Mouse (Mus musculus): ENCODE data around the gene Fads1.

The Fads1 gene

DNA sequence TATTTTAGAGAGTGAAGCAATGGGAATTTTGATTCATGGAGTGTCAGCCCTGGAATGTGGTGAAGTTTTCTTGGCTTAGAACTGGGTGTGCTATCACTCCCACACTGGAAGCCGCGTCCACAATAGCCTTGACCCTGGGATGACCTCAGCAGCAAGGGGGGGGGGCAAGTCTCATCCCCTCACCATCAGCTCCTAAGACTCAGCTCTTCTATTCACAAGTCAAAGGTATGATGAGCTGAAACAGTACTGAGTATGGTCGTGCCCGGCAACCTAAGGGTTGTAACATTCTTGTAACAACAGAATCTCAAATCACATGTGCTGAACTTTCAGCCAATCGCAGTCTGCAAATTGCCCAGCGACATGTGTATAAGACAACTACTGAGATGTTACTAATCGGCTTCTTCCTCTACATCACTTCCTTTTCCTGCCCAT, 5.7 kb upstream of the Fads1 start:
- DNase-seq (ENCODE audit: low read depth, low spot score): no peak

DNA sequence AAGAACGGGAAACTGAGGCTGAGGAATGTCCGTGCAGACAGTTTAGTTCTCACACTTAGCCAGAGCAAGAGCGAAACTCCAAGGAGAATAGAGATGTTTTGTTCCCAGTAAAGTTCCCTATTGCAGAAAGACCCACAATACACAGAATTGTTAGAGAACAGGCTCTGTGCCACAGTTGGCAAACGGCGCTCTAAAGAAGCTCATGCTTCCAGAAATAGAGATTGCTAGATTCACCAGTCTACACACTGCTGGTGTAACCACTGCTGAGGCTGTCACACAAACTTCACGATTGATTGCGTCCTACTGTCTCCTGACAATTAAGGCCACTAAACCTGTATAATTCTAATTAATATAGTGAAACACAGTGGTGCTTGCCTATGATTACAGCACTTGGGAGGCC, 1.5 kb upstream of the Fads1 start:
- no peak for DNase-seq (ENCODE audit: low read depth, low spot score)

- DNase-seq (ENCODE audit: low read depth, low spot score): peak; percentile 50
Measured at GRCm38 (mm10) chr19:10182142-10182541, 546 bp upstream of the Fads1 start.

DNA sequence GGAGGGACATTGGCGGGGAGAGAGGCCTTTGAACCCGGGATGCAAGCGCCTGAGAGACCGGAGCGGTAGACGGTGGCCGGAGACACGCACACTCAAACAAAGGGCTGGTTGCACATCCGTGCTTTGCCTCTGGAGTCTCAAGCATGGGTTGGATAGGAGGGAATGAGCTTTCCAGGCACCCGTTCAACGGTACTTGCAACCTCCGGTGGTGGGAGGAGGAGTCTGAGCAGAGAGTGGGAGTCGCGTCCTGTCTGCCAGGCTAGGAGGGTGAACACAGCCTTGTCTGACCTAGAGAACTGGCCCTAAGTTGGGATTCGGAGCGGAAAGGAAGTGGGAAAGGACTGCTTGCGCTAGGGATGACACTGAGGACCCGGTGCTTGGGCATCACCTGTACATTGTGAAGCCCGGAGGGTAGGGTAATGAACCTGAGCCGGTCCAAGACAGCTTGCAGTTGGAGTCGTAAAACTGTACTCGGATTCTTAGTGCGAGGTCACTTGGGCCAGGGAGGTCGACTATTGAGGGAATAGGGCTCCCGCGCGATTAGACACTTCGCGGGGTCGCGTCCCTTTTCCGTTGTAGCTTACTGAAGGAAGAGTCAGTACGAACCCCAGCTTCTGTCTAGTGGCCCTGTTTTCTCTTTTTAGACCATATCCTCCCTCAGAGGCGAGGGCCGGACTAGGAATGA, 753 bp downstream of the Fads1 start:
- peak; percentile 85 for DNase-seq (ENCODE audit: low read depth, low spot score)

DNA sequence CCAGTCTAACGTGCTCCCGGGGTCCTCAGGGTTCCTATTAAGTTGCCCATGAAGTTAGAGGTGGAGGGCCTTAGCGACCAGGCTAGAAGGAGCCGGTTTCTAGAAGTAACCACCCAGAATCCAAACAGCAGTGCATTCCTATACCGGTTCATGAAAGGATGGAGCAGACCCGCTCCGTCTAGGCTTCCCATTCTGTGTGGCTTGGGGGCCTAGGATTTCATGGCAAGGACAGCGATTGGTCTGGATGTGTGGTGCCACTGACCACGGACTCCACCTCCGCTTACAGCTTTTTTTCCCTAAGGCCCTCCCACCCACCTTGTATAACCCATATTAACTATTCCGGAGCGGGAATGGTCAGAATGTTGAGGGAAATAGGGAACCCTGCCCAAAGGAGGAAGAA, 1.4 kb downstream of the Fads1 start:
- peak; percentile 33 for DNase-seq (ENCODE audit: low read depth, low spot score)

GRCm38 (mm10) chr19:10185876-10186275, 3.2 kb downstream of the Fads1 start:
- no peak for DNase-seq (ENCODE audit: low read depth, low spot score)

- DNase-seq (ENCODE audit: low read depth, low spot score): no peak
Measured at GRCm38 (mm10) chr19:10186569-10186968, 3.9 kb downstream of the Fads1 start.

DNA sequence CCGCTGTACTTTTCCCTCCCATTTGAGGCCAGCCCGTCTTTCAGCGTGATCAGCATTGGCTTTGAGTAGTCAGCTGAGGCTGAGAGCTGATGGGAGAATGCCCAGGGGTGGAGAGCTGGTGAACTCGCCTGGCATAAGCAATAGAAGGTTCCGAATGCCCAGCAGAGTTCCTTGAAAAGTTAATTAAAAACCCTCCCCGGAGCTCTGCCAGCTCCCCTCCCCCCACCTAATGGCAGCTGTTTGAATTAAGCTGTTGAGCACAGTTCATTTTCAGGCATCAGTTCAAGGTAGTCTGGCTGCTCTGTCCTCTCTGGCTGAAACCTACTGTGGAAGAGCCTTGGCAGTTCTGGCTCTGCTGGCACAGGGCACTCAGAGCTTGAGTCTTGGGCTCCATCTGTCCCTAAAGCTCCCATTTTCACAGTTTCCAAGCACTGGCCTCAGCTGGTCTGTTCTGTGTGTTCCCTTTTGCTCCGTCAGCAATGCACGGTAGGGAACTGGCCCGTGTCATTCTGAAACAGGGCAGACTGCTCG, 5.7 kb downstream of the Fads1 start:
- no peak for DNase-seq (ENCODE audit: low read depth, low spot score)

DNA sequence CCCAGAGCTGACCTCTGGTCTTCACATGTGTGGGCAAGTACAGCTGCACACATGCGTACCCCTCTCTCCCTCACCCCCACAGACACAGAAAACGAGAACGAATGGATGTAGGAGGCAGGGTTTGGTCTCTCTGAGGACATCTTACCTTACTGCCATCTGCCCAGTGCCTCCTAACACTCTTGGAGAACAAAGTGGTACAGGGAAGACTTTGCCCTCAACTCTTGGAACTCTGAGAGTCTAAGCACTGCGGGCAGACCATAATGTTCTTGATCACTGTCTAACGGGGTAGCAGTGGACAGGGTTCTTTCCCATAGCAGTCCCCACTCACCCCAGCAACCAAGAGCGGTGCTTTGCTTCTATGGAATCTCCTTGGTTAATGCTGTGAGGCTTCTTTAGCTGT, 6.3 kb downstream of the Fads1 start:
- DNase-seq (ENCODE audit: low read depth, low spot score): no peak

GRCm38 (mm10) chr19:10189940-10190339, 7.3 kb downstream of the Fads1 start:
- no peak for DNase-seq (ENCODE audit: low read depth, low spot score)

DNA sequence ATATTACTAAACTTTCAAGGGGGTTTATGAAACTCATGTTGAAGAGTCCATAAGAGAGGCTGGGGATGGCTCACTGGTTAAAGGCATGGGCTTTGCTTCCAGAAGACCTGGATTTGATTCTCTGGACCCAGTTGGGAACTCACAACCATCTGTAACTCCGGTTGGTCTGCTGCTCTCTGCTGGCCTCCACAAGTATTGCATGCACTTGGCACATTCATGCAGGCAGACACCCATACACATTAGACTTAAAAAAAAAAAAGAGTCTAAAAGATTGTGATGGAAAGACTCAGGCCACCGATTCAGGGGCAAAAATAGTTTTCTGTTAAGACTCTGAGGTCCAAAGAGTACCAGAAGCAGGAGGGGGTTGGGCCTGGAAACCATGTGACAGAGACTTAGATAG, 8.1 kb downstream of the Fads1 start:
- DNase-seq (ENCODE audit: low read depth, low spot score): peak; percentile 86

DNA sequence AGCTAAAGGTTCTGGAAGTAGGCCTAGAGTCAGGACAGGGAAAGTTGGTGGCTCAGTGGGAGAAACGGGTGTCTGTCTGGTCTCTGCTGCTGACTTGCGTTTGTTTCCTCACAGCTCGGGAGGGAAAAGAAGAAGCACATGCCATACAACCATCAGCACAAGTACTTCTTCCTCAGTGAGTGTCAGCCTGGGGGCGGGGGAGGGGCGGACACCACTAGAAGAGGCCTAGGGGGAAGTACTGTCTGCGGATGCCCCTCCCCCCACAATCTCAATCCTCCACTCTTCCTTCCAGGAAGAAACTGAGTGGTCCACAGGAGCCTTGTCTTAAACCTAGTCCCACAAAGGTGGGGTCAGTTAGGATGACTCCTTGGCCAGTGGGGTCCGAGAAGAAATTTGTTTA, 8.6 kb downstream of the Fads1 start:
- peak; percentile 64 for DNase-seq (ENCODE audit: low read depth, low spot score)

- DNase-seq (ENCODE audit: low read depth, low spot score): peak; percentile 61
Measured at GRCm38 (mm10) chr19:10194337-10194736, 11.6 kb downstream of the Fads1 start.

- no peak for DNase-seq (ENCODE audit: low read depth, low spot score)
Measured at GRCm38 (mm10) chr19:10195252-10195651, 12.6 kb downstream of the Fads1 start.

DNA sequence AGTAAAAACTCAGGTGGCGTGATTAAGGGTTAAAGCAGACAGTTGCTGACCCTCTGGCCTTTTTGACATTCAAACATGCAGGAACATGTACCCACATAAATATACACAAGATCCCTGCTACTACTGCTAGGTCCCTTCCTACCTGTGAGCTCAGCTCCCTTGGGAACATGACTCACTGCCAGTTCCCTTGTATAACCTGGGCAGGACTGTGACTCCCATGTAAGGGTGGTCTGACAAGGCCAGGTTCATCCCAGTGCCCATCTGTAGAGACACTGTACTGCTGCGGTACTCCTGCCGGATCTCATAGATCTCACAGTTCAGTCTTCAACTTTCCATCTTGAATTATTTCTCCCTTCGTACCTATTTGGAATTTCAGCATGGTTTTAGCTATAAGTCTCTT, 14.4 kb downstream of the Fads1 start:
- DNase-seq (ENCODE audit: low read depth, low spot score): no peak

DNA sequence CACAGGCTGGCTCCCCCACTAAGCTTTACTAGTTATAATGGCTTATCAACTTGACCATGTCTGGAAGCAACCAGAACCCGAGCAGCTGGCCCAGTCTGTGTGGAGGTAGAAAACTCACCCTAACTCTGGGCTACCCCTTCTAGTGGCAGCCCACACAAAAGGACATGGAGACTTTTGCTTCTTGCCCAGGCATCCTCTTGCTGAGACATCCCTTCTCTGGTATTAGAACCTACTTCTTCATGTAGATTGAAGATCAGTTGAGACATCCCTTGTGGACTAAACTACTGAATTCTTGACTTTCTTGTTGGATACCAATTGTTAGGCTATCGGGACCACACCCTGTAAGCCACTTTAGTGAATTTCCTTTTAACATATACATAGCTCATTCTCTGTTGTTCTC, 15.6 kb downstream of the Fads1 start:
- DNase-seq (ENCODE audit: low read depth, low spot score): peak; percentile 63

DNA sequence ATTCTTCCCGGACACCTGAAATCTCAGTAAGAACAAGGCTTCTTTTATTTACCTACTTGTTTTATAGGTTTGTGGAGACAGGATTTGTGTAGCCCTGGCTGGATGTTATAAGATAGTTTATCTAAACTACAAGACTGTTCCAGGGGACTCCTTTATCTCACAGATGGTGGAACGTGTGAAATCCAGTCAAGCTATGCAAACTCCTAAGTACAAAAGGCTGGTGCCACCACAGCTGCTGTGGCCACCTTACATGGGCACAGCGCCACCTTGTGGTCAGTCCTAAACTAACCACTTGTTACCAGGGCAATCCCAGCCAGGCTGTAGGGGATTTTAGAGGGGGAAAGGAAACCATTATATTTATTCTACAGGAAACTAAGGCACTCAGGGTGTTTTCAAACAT, 16.0 kb downstream of the Fads1 start:
- DNase-seq (ENCODE audit: low read depth, low spot score): peak; percentile 93

- peak; percentile 60 for DNase-seq (ENCODE audit: low read depth, low spot score)
Measured at GRCm38 (mm10) chr19:10203146-10203847, 20.6 kb downstream of the Fads1 start.

DNA sequence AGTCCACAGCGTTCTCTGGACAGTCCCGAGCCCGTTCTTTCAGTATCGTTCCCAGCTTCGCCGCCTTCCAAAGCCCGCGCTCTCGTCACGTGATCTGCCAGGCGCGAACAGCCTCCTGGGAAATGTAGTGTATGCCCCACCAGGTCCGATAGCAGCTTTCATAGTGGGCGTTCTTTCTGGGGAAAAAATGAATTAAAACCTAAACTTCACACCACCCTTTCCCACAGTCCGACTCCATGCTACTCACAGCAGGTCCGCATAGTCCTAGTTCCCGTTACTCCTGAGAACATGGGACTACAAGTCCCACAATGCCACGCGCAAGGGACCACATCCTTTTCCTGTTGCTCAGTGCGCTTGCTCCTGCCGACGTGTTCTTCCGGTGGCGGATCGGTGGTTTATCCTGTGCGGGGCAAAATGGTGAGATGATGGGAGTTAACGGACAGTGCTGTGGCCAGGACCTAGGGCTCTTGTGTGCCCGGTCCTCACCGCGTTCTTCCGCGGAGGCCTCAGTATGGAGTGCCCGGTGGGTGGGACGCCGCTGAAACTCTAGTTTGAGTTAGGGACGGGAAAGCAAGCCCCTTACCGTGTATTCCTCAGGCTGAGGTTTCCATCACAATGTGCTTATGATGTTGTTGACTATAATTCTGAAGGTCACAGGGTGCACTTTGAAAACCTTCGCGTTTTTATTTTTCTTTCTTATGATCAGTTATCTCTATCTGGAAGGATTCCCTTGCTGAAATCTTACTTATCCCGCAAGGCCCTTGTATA, 21.3 kb downstream of the Fads1 start, which contains the start of the genes Tmem258 and Fen1:
TSS of gene Tmem258 (plus strand) at position 167 of the 768 bp plus-strand sequence.
TSS of gene Fen1 (minus strand) at position 322 of the 768 bp plus-strand sequence.
- DNase-seq (ENCODE audit: low read depth, low spot score): peak; percentile 92

- peak; percentile 72 for DNase-seq (ENCODE audit: low read depth, low spot score)
Measured at GRCm38 (mm10) chr19:10204616-10205001, 21.9 kb downstream of the Fads1 start.

- DNase-seq (ENCODE audit: low read depth, low spot score): no peak
Measured at GRCm38 (mm10) chr19:10205051-10205450, 22.4 kb downstream of the Fads1 start.

- DNase-seq (ENCODE audit: low read depth, low spot score): no peak
Measured at GRCm38 (mm10) chr19:10208851-10209250, 26.2 kb downstream of the Fads1 start.
